In the genomic region with DNA sequence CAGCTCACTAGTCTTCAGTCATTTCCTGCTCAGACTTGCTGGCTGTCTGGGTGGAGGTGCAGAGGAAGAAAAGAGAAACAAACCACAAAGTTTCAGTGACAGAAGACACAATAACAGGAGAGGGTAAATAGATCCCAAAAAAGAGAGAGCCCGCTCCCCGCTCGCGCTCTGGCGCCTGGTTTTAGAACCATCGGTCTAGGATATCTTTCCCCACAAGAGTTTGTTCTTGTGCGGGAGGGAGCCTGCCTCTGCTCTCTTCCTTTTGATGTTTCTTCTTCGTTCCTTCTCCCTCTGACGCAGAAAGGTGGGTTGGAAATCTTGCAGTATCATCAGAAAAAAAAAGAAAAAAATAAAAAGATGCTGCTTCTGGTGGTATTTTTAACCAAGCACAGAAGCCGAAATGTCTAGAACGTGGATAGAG, we compare ENCODE assay signal across 8 mouse cellular contexts.
DNase-seq lines count a peak whose midpoint lies in the region; ATAC-seq and TF ChIP-seq lines count a peak whose summit lies in the region.

No protein-coding gene starts in this region.

- no peaks in the 10 kb centered on the region for H3K27me3 ChIP-seq in kidney, adult 2 months (replicated peaks; ENCODE audit: control insufficient read depth, insufficient read depth, low read length)
- no peaks in the 10 kb centered on the region for H3K27me3 ChIP-seq in forebrain, postnatal 0 days (ENCODE audit: insufficient read depth, low read length)
- 0 out of 2 replicates have a peak, but pooled peaks cover 3% of the 10 kb centered on the region for H3K27me3 ChIP-seq in liver, embryonic 12.5 days (replicated peaks)

- DNase-seq in kidney, postnatal 4 days = peak; percentile 27 to 42
- no peak for DNase-seq in kidney, adult 2 months
- peak; percentile 56 for DNase-seq in Muller cell, postnatal 12 days (ENCODE audit: inconsistent ontology term)
- peak; percentile 45 for DNase-seq in forebrain, postnatal 0 days
- DNase-seq in spleen, postnatal 36 days (ENCODE audit: low spot score in 2 of 2) = peak; percentile 47 to 54
- no peak for DNase-seq in embryo, embryonic 10.5 days (ENCODE audit: low spot score)
- DNase-seq in cerebellum, postnatal 4 days (ENCODE audit: low spot score in 2 of 2) = no peak

- 0 out of 2 replicates have a peak, but pooled peaks cover 3% of the 10 kb centered on the region for H3K4me1 ChIP-seq in kidney, adult 2 months (ENCODE audit: control insufficient read depth, insufficient read depth, low read length)
- H3K4me1 ChIP-seq in forebrain, postnatal 0 days (ENCODE audit: insufficient read depth) = peaks cover 26% of the 10 kb centered on the region
- peaks cover 68% of the 10 kb centered on the region for H3K4me1 ChIP-seq in liver, embryonic 12.5 days

- TF ChIP-seq CTCF in kidney, adult 2 months (conservative IDR thresholded peaks at IDR 0.05; ENCODE audit: insufficient read depth, insufficient read length, low read depth, low read length) = no peak
- TF ChIP-seq CTCF in forebrain, postnatal 0 days (IDR thresholded peaks at IDR 0.05; ENCODE audit: low read depth) = no peak

- no peaks in the 10 kb centered on the region for H3K9me3 ChIP-seq in forebrain, postnatal 0 days (ENCODE audit: low read length)
- H3K9me3 ChIP-seq in liver, embryonic 12.5 days (replicated peaks) = no peaks in the 10 kb centered on the region

- H3K4me2 ChIP-seq in forebrain, postnatal 0 days (ENCODE audit: low read depth) = peak overlapping the region; percentile 68
- peak overlapping the region; percentile 82 for H3K4me2 ChIP-seq in liver, embryonic 12.5 days

- WGBS in kidney, adult 2 months = 11% methylated on average over 11 of the region's 11 CpGs
- 2% methylated on average over 11 of the region's 11 CpGs for WGBS in forebrain, postnatal 0 days
- 2% methylated on average over 11 of the region's 11 CpGs for WGBS in liver, embryonic 12.5 days (ENCODE audit: insufficient replicate concordance)

- no peak overlapping the region for H3K4me3 ChIP-seq in kidney, adult 2 months (ENCODE audit: insufficient read depth, low read depth, low read length)
- peak overlapping the region; percentile 34 for H3K4me3 ChIP-seq in forebrain, postnatal 0 days (ENCODE audit: low read depth, low read length)
- peak overlapping the region; percentile 58 for H3K4me3 ChIP-seq in liver, embryonic 12.5 days

- H3K36me3 ChIP-seq in kidney, adult 2 months (ENCODE audit: control insufficient read depth, insufficient read depth, low read length) = no peaks in the 10 kb centered on the region
- no peaks in the 10 kb centered on the region for H3K36me3 ChIP-seq in forebrain, postnatal 0 days (ENCODE audit: insufficient read depth)
- H3K36me3 ChIP-seq in liver, embryonic 12.5 days = no peaks in the 10 kb centered on the region

- no peak for TF ChIP-seq POLR2A in kidney, adult 2 months (IDR thresholded peaks at IDR 0.05; ENCODE audit: low read depth, low read length)

- H3K27ac ChIP-seq in kidney, adult 2 months (ENCODE audit: insufficient read depth, low read depth, low read length) = no peak overlapping the region
- H3K27ac ChIP-seq in forebrain, postnatal 0 days (ENCODE audit: low read depth, low read length) = peak overlapping the region; percentile 83
- peak overlapping the region; percentile 53; the same call in 1 of the 2 replicates for H3K27ac ChIP-seq in liver, embryonic 12.5 days

- ATAC-seq in forebrain, postnatal 0 days = no peak
- no peak; the same call in 1 of the 2 replicates for ATAC-seq in liver, embryonic 12.5 days

- H3K9ac ChIP-seq in forebrain, postnatal 0 days = peak overlapping the region; percentile 45
- peak overlapping the region; percentile 68 for H3K9ac ChIP-seq in liver, embryonic 12.5 days

Comparison
In these comparisons a context has a peak if more than half of its experiments do, and no peak if none do; other contexts are left out.
1. DNase-seq: peak in kidney, postnatal 4 days (2 of 2), Muller cell, postnatal 12 days (single experiment), forebrain, postnatal 0 days (single experiment) and spleen, postnatal 36 days (2 of 2); none in kidney, adult 2 months (single experiment), embryo, embryonic 10.5 days (single experiment) and cerebellum, postnatal 4 days (0 of 2).